Mouse (Mus musculus) embryonic facial prominence, embryonic 15.5 days (tissue): ENCODE measurements around the gene Mapk1ip1. TPM values are rescaled to one million over a fixed set of nuclear protein-coding genes. Genes with fewer than 3 reads are reported as not detected.

Source experiments
- ATAC-seq: fragments of 200-750 bp; cut with Nextera tagmentation; 2 replicates; pipeline ENCODE4 v1.8.0; 2017; ENCODE audit warnings: low read depth, moderate TSS enrichment; ENCODE audit not compliant: insufficient number of reproducible peaks, low FRiP score, low TSS enrichment
- H3K27ac ChIP-seq: fragments of 300-500 bp; sonication (generic); replicated peaks from 2 replicates; pipeline ENCODE4 v1.5.1; 2015; ENCODE audit warnings: mild to moderate bottlenecking, inconsistent platforms
- H3K27me3 ChIP-seq: fragments of 300-500 bp; sonication (generic); 2 replicates; pipeline ENCODE4 v1.6.1; 2015; ENCODE audit warnings: inconsistent platforms
- H3K36me3 ChIP-seq: fragments of 300-500 bp; sonication (generic); 2 replicates; pipeline ENCODE4 v1.6.1; 2015; ENCODE audit warnings: mild to moderate bottlenecking, inconsistent platforms
- H3K4me1 ChIP-seq: fragments of 300-500 bp; sonication (generic); 2 replicates; pipeline ENCODE4 v1.6.1; 2015; ENCODE audit warnings: inconsistent platforms
- H3K4me2 ChIP-seq: fragments of 300-500 bp; sonication (generic); replicated peaks from 2 replicates; pipeline ENCODE4 v1.6.1; 2015; ENCODE audit warnings: mild to moderate bottlenecking, inconsistent platforms
- H3K4me3 ChIP-seq: fragments of 300-500 bp; sonication (generic); replicated peaks from 2 replicates; pipeline ENCODE4 v1.5.1; 2015; ENCODE audit warnings: mild to moderate bottlenecking, inconsistent platforms
- H3K9ac ChIP-seq: fragments of 300-500 bp; sonication (generic); 2 replicates; pipeline ENCODE4 v1.6.1; 2015; ENCODE audit warnings: inconsistent platforms
- H3K9me3 ChIP-seq: fragments of 300-500 bp; sonication (generic); replicated peaks from 2 replicates; pipeline ENCODE4 v1.6.1; 2016; ENCODE audit warnings: inconsistent platforms
- WGBS: fragments of 180-500 bp; shearing (Covaris S2); methylation state at CpG from one replicate; pipeline ENCODE4 v1.1.7; 2015; 5-methylcytosine and 5-hydroxymethylcytosine counted together
- polyA plus RNA-seq: library from polyadenylated mRNA; unstranded; fragments of >200 nt; fragmentation: Nextera tagmentation; extraction: Ambion mirVana; gene quantifications from 2 replicates; pipeline ENCODE4 v1.2.1, GENCODE M21; 2015

The Mapk1ip1 gene
- polyA plus RNA-seq, 1 experiment from 2014 or later: 16.5 TPM

GRCm38 (mm10) chr7:138827812-138828211 lies 18.3 kb downstream of the Mapk1ip1 start:
- Histone ChIP-seq H3K4me1 (no peaks in the 10 kb centered on the region), H3K9ac (no peak overlapping the region), H3K4me3 (no peak overlapping the region), H3K9me3 (no peaks in the 10 kb centered on the region), H3K27ac (no peak overlapping the region), H3K4me2 (no peak overlapping the region), H3K36me3 (no peaks in the 10 kb centered on the region), H3K27me3 (no peaks in the 10 kb centered on the region)
- WGBS: 15% methylated on average over 11 of the region's 11 CpGs
- no peak for ATAC-seq

GRCm38 (mm10) chr7:138824995-138825756 lies 20.9 kb downstream of the Mapk1ip1 start:
- Histone ChIP-seq H3K9ac (no peak overlapping the region), H3K9me3 (no peaks in the 10 kb centered on the region), H3K36me3 (no peaks in the 10 kb centered on the region), H3K4me1 (no peaks in the 10 kb centered on the region), H3K4me3 (no peak overlapping the region), H3K27ac (no peak overlapping the region), H3K27me3 (no peaks in the 10 kb centered on the region), H3K4me2 (no peak overlapping the region)
- ATAC-seq: no peak
- 78% methylated on average over 19 of the region's 19 CpGs for WGBS

- ATAC-seq: no peak
- Histone ChIP-seq H3K27ac (no peak overlapping the region), H3K9me3 (no peaks in the 10 kb centered on the region), H3K36me3 (no peaks in the 10 kb centered on the region), H3K27me3 (no peaks in the 10 kb centered on the region), H3K4me2 (no peak overlapping the region), H3K4me3 (no peak overlapping the region), H3K4me1 (no peaks in the 10 kb centered on the region), H3K9ac (no peak overlapping the region)
- 80% methylated on average over 6 of the region's 6 CpGs for WGBS
Measured at GRCm38 (mm10) chr7:138824423-138824822, 21.6 kb downstream of the Mapk1ip1 start.

GRCm38 (mm10) chr7:138818314-138818713 lies 27.8 kb downstream of the Mapk1ip1 start:
- H3K27ac ChIP-seq: no peak overlapping the region
- no peaks in the 10 kb centered on the region for H3K27me3 ChIP-seq
- no peak overlapping the region for H3K4me3 ChIP-seq
- H3K9me3 ChIP-seq: no peaks in the 10 kb centered on the region
- no peak overlapping the region for H3K4me2 ChIP-seq
- H3K9ac ChIP-seq: no peak overlapping the region
- ATAC-seq: no peak
- H3K36me3 ChIP-seq: no peaks in the 10 kb centered on the region
- 0 out of 2 replicates have a peak, but pooled peaks cover 4% of the 10 kb centered on the region for H3K4me1 ChIP-seq
- WGBS: 57% methylated on average over 4 of the region's 4 CpGs

GRCm38 (mm10) chr7:138813213-138813875 lies 32.7 kb downstream of the Mapk1ip1 start:
- Histone ChIP-seq H3K9me3 (no peaks in the 10 kb centered on the region), H3K4me2 (no peak overlapping the region), H3K27ac (no peak overlapping the region), H3K4me3 (no peak overlapping the region), H3K4me1 (0 out of 2 replicates have a peak, but pooled peaks cover 6% of the 10 kb centered on the region), H3K36me3 (no peaks in the 10 kb centered on the region), H3K27me3 (no peaks in the 10 kb centered on the region), H3K9ac (no peak overlapping the region)
- no peak for ATAC-seq
- 62% methylated on average over 11 of the region's 11 CpGs for WGBS

- Histone ChIP-seq H3K4me3 (no peak overlapping the region), H3K4me2 (no peak overlapping the region), H3K36me3 (no peaks in the 10 kb centered on the region), H3K9me3 (no peaks in the 10 kb centered on the region), H3K27me3 (peaks cover 5% of the 10 kb centered on the region; the same call in 1 of the 2 replicates), H3K9ac (no peak overlapping the region), H3K27ac (no peak overlapping the region), H3K4me1 (no peaks in the 10 kb centered on the region)
- 80% methylated on average over 3 of the region's 3 CpGs for WGBS
- no peak for ATAC-seq
Measured at GRCm38 (mm10) chr7:138807146-138807545, 38.9 kb downstream of the Mapk1ip1 start.

GRCm38 (mm10) chr7:138803386-138803785 lies 42.7 kb downstream of the Mapk1ip1 start:
- Histone ChIP-seq H3K27me3 (peaks cover 5% of the 10 kb centered on the region; the same call in 1 of the 2 replicates), H3K36me3 (no peaks in the 10 kb centered on the region), H3K27ac (no peak overlapping the region), H3K9ac (no peak overlapping the region), H3K4me3 (no peak overlapping the region), H3K4me2 (no peak overlapping the region), H3K4me1 (no peaks in the 10 kb centered on the region), H3K9me3 (no peaks in the 10 kb centered on the region)
- WGBS: 28% methylated on average over 4 of the region's 4 CpGs
- ATAC-seq: no peak

- no peak for ATAC-seq
- WGBS: 52% methylated on average over 5 of the region's 5 CpGs
- no peaks in the 10 kb centered on the region for H3K36me3 ChIP-seq
Measured at GRCm38 (mm10) chr7:138788109-138788508, 58.0 kb downstream of the Mapk1ip1 start.

More at GRCm38 (mm10) chr7:138788109-138788508, 58.0 kb downstream of the Mapk1ip1 start:
- no peak overlapping the region for H3K4me2 ChIP-seq
- no peak overlapping the region for H3K27ac ChIP-seq
- no peaks in the 10 kb centered on the region for H3K9me3 ChIP-seq
- H3K9ac ChIP-seq: no peak overlapping the region
- no peak overlapping the region for H3K4me3 ChIP-seq
- H3K4me1 ChIP-seq: no peaks in the 10 kb centered on the region
- H3K27me3 ChIP-seq: no peaks in the 10 kb centered on the region

Other genes starting within 250 kb of the Mapk1ip1 start
- gene Ppp2r2d, start 194 bp downstream of the Mapk1ip1 start, polyA plus RNA-seq: 37.7 and 39.1 TPM in 2 replicates
- 97.6 and 119 TPM in 2 replicates for gene Bnip3, start 63.2 kb upstream of the Mapk1ip1 start, polyA plus RNA-seq
- 0.55 and 0.56 TPM in 2 replicates for gene Jakmip3, start 94.5 kb upstream of the Mapk1ip1 start, polyA plus RNA-seq
- gene Dpysl4, start 239.7 kb upstream of the Mapk1ip1 start, polyA plus RNA-seq: 19.1 and 21.1 TPM in 2 replicates